Mouse (Mus musculus): ENCODE data around the gene Wnt5b.

The Wnt5b gene

GRCm38 (mm10) chr6:119521482-119521900, 22.7 kb downstream of the Wnt5b start:
- peak; percentile 41 for DNase-seq

- no peak for DNase-seq
Observed at GRCm38 (mm10) chr6:119520731-119521130, 23.4 kb downstream of the Wnt5b start.

- DNase-seq = no peak
Observed at GRCm38 (mm10) chr6:119514085-119514484, 30.1 kb downstream of the Wnt5b start.

- no peak for DNase-seq
Observed at GRCm38 (mm10) chr6:119513452-119513851, 30.7 kb downstream of the Wnt5b start.

GRCm38 (mm10) chr6:119512701-119513100, 31.4 kb downstream of the Wnt5b start:
- no peak for DNase-seq

GRCm38 (mm10) chr6:119509437-119510037, 34.6 kb downstream of the Wnt5b start:
- DNase-seq = no peak

- DNase-seq = no peak
Observed at GRCm38 (mm10) chr6:119508634-119509375, 35.3 kb downstream of the Wnt5b start.

- DNase-seq = no peak
Observed at GRCm38 (mm10) chr6:119508221-119508620, 35.9 kb downstream of the Wnt5b start.

GRCm38 (mm10) chr6:119505525-119506225, 38.5 kb downstream of the Wnt5b start:
- no peak for DNase-seq

GRCm38 (mm10) chr6:119504756-119505155, 39.4 kb downstream of the Wnt5b start:
- DNase-seq = no peak

- DNase-seq = no peak
Observed at GRCm38 (mm10) chr6:119502031-119502430, 42.1 kb downstream of the Wnt5b start.

GRCm38 (mm10) chr6:119500086-119500485, 44.1 kb downstream of the Wnt5b start:
- DNase-seq = no peak

GRCm38 (mm10) chr6:119499271-119499670, 44.9 kb downstream of the Wnt5b start:
- no peak for DNase-seq

- no peak for DNase-seq
Observed at GRCm38 (mm10) chr6:119492630-119493014, 51.5 kb downstream of the Wnt5b start.

GRCm38 (mm10) chr6:119491997-119492629, 52.0 kb downstream of the Wnt5b start:
- no peak for DNase-seq

GRCm38 (mm10) chr6:119491006-119491405, 53.1 kb downstream of the Wnt5b start:
- no peak for DNase-seq

- DNase-seq = no peak
Observed at GRCm38 (mm10) chr6:119490549-119490948, 53.6 kb downstream of the Wnt5b start.

- DNase-seq = peak; percentile 39
Observed at GRCm38 (mm10) chr6:119489765-119490164, 54.4 kb downstream of the Wnt5b start.

GRCm38 (mm10) chr6:119487619-119488018, 56.5 kb downstream of the Wnt5b start:
- DNase-seq = no peak

- DNase-seq = no peak
Observed at GRCm38 (mm10) chr6:119487085-119487458, 57.1 kb downstream of the Wnt5b start.

GRCm38 (mm10) chr6:119486381-119487084, 57.6 kb downstream of the Wnt5b start:
- no peak for DNase-seq

- no peak for DNase-seq
Observed at GRCm38 (mm10) chr6:119485486-119485885, 58.7 kb downstream of the Wnt5b start.

Measured in cerebellum, adult 9-10 months (tissue).